Mouse (Mus musculus): Measurements from ENCODE around the gene Itk.

Gene Itk

DNA sequence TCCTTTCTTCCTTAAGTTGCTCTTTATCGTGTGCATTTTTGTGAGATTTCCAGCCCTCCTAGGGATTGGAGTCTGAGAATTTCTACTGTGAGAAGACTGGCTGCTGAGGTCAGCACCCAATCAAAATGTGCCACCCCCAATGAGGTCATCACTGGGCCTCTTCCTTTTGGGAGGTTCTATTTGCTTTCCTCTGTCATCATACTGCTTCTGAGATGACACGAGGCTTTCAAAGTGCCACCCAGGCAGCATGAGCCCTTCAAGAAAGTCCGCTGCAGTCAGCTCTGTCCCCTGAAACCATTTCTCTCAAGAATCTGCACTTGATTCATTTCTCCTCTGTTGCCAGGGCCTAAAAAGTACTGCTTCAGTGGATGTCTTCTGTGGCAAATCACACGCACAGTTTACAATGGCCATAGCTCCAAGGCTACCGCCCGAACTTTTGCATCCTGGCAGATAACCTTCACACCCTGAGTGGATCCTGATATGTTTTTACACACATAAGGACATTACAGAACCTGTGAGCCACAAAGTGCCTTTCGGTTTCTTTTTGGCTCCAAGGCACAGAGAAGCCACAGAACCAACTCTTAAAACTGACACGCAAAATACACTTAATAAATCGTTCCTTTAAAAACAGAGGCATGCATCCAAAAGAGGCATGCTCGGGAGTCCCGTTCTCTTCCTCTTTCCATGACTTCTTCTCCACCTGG, 80.9 kb downstream of the Itk start:
- DNase-seq (ENCODE audit: extremely low spot score), result no peak

DNA sequence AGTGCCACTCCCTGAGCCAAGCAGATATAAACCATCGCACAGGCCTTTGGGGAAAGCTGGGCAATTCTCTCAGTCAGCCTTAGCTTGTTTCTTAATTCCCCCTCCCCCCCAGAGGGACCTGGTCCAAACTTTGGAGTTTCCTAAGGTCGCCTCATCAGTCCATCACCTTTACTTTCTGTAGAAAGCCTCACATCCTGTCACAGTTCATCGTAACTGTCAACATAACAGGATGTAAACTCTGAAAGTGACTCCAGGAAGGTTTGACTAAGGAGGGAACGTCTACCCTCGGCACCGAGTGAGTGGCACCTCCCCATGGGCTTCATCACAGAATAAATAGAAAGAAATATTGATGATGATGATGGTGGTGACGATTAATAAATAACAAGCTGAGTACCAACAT, 81.5 kb downstream of the Itk start:
- no peak for DNase-seq (ENCODE audit: extremely low spot score)

DNA sequence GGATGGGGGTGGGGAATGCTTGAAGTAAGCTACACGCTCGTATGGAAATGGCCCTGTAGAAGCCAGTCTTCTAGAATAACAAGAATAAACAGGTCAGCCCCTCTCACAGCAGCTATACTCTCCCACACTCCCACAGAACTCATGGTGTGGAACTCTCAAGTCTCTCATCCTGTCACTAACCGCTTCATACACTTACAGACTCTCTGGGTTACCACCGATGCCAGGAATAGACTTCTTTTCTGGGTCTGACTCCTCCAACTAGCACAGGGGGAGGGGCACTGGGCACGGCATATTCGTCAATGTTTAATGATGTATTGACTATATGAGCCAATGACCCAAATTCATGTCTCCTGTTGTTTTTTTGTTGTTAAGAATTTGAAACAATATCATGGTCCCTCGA, 82.5 kb downstream of the Itk start:
- DNase-seq (ENCODE audit: extremely low spot score), result no peak

DNA sequence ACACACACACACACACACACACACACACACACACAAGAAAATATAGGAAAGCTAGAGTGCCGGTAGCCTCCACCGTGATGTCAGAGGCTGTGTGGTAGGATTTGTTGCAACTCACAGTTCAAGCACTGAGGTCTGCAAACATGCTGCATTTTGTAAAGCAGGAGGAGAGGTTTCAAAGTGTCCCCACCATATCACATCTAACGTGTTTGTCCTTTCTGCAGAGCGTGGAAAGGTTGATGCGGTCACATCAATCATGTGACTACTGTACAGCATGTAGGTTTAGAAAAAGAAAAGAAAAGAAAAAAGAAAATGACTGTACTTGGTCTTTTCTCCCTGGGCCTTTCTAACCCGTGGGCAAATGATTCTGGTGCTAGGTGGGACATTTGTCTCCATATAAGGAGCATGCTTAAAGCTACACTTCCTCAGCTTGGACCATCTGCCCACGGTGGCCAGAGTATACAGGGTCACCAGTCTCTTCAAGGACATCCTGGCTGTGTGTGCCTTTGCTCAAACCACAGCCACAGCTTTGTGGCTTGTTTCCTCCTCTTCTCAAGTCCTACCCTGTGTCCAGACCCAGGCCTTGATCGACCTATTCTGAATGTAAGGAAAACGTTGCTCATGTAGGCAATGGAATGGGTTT, 83.3 kb downstream of the Itk start:
- DNase-seq (ENCODE audit: extremely low spot score), result no peak

DNA sequence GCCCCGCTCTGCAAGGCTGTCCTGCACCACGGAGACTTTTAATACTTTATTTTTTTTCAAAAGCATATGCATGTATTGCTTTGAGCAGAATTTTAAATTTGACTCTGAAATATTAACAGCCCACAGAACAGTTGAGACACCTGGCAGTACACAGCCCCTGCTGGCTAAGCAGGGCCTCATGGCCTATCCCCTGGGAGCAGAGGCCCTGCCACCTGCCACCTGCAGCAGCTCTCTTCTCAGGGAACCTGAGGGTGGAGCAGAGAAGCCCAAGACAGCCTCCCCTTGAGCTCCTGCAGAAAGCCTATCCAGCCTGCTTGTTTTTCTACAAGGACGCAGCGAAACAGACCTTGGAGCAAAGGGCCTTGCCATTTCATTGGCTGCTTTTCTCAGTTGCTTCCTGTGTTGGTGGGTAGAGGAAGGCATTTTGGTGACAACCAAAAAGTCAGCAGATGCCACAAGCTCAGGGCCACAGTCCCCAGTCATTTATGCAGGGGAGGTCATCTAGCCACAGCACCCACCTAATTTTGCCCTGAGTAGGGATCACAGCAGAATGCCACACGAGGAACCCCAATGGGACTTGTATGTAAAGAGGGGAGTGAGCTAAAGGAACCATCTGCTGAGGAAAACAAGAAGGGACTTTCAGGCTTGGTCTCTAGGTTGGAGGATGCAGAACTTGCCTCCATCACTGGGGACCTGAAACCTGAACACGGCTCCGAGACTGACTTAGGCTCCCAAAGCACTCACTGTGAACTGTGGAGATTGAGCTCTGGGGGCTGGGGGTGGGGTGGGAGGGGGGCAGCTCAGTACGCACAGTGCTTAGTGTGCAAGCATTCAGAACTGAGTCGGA, 84.2 kb downstream of the Itk start:
- no peak for DNase-seq (ENCODE audit: extremely low spot score)

DNA sequence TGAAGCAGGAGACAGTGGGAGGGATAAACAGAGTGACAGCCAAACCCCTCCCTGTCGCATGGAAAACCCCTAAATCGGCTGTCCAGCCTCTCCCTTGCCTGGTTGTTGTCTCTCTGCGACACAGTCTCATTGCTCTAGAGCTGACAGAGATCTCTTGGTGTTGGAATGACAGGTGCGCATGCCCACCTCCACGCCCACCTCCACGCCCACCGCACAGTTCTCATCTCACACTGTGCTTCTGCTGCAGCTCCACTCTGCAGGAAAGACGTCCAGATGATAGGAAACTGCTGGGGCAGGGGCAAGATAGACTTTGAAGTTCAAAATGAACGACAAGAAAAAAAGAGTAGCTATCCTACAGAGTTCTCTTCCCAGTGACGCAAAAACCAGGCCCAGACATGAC, 85.2 kb downstream of the Itk start:
- no peak for DNase-seq (ENCODE audit: extremely low spot score)

DNA sequence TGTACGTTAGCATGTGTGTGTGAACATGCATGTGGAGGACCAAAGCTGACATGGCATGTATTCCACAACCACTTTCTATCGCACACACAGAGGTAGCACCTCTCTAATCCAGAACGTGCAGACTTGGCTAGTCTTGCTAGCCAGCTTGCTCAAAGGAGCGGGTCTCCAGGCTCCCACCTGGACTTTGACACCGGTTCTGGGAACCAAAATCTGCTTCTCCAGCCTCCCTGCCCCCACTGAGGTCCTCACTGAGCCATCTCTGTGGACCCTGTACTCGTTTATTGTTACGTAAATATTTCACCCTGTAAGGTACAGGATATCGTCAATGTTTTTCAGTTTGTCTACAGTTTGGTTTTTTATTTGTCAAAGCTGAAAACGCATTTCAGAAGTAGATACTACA, 86.8 kb downstream of the Itk start:
- no peak for DNase-seq (ENCODE audit: extremely low spot score)

DNA sequence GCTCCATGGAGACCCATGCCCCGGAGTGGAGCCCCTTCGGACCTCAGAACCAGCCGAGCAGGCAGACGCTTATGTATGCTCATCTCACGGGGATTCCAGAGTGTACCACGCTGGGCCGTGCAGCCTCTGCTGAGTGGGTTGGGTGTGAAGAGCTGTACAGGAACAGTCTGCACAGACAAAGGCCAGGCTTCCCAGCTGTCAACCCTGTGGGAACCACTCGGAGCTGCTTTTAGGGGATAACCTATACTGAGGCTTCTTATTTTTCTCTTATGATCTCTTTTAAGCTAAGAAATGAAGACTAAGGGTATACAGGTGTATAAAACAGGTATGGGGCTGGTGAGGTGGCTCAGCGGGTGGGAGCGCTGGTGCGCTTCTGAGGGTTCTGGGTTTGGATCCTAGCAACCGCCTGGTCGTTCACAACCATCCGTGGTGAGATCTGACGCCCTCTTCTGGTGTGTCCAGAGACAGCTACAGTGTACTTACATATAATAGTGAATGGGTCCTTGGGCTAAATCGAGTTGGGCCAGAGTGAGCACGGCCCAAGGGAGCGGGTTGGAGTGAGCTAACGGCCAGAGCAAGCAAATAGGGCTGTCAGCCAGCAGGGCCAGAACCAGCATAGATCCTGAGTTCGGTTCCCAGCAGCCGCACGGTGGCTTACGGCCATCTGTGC, 87.6 kb downstream of the Itk start:
- DNase-seq (ENCODE audit: extremely low spot score), result no peak

DNA sequence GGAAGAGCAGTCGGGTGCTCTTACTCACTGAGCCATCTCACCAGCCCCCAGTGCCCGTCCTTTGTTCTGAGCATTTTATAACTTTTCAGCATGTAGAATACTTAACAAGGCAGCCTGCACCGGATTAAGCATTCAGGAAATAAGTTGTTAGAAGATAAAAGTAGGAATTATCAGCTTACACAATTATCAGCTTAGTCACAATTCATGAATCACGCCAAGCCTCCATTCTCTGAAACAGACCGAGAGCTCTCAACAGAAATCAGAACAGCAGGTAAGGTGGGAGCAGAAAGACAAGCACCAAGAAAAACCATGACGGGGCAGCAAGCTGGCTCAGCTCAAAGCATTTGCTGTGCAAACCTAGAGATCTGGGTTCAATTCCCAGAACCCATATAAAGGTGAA, 89.4 kb downstream of the Itk start:
- no peak for DNase-seq (ENCODE audit: extremely low spot score)

DNA sequence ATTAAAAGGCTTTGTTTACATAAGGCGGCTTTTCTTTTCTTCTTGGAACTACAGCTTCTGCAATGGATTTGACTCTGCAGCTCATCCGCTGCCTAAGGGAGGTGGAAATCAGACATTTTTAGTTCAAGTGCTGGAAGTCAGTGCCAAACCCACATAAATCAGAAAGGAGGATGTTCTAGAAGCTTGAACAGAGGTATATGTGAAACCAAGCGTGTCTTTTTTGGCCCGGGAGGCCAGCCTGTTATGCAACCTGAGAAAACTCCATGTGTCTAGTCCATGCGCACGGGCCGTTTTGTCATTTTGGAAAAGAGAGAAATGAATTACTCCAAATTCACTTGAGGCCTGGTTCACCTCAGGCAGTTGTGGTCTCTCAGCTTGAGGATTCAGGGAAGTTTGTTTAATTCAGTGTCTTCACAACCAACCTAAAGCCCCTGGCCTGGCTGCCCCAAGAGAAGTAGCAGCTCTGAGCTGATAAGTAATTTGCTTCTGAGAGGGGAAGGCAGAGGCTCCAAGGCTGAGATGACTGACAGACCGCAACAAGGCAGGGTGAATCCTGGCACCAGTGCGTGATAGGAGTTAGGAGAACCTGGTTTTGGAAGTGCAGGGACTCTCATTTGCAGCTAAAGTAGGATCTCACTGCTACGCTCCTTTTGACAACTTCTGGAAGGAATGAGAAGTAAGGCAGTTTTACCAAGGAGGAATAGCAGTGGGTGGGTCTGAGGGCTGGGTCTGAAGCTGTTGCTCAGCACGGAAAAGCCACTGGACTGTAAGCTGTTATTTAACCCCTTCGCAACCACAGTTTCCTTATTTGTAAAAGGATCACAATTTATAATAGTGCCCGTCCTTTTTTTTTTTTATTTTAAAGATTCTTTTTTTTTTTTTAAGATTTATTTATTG, 90.2 kb downstream of the Itk start:
- no peak for DNase-seq (ENCODE audit: extremely low spot score)

DNA sequence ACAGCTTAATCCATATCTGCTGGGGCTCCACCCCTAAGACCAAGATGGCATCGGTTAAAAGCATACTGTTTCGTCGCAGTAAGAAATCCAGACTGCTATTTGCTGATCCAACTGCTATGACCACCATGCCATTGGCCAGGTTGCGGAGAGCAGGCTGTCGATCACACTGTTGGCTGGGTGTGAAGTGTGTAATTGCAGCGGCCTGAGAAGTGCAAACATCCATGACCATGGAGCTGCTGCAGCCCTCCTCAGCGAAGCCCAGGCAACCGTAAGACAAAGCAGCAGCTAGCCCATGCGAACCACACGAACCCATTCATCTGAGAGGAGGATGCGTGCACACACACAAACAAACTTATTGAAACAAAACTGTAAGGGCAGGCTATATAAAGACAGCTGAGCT, 94.9 kb downstream of the Itk start:
- no peak for DNase-seq (ENCODE audit: extremely low spot score)

DNA sequence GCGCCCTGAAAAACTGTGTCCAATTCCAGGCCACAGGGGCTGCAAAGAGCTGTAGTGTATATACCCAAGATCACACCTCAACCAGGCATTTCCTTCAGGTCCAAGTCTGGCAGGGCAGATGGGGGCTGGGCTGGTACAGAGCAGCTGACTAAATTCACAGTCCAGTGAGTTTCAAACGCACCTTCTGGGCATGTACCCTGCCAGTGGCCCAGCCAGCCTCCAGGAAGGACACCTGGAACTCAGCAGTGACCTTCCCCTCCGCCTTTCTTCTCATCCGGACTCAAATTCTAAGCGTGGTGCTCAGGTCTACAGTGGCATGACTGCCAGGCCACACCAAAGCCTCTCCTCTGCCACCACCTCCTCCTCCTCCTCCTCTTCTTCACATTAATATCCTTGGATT, 95.8 kb downstream of the Itk start:
- DNase-seq (ENCODE audit: extremely low spot score), result no peak

DNA sequence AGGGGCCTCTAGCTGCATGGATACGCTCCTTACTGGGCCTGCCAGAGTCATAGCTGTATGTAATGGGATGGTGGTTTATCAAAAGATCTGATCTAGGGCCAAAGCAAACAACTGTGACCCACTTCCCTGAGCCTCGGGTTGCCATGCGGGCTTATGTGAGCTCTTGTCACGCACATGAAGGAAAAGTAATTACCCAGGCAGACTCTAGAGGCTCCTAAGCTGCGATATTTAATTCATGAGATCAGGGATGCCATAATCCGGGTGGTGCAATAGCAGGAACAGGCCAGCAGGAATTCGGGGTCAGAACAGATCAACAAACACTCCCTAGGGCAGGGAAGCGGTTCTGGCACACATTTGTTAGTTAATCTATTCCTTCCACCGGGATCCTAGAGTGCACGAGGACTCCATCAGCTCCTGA, 98.3 kb downstream of the Itk start:
- peak; percentile 43 for DNase-seq (ENCODE audit: extremely low spot score)

DNA sequence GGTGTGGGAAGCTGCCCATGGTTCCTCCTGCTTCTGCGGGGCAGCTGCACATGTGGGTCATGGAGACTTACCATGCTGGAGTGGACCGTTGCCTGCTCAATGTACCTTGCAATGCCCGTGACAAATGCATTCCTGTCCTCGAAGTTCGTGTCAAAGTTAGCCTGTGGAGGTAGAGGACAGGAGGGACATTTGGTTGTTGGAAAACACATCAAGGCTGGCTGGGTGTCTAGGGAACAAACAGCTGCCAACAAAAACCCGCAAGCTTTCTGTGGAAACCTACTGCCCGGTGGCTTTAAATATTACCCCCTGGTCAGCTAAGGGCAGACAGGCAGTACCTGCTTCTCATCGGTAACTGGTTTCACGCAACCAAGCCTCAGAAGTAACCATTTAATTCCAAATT, 99.8 kb downstream of the Itk start:
- DNase-seq (ENCODE audit: extremely low spot score), result no peak

DNA sequence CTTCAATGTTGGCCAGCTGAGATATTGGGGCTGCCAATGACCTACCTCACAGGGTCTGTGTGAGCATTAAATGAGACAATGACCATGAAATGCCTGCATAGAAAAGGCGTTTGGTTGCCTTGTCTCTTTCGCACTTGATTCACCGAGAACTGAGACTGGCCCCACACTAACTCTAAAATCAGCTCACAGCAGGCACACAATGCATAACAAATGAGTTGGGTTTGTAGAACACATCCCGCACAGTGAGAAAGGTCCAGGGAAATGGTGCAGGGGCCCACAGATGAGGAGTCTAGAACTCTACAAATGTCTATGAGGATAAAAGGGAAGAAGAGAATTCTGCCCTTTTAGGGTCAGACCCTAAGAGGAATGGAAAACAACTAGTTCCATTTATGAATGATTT, 100.3 kb downstream of the Itk start:
- no peak for DNase-seq (ENCODE audit: extremely low spot score)

DNA sequence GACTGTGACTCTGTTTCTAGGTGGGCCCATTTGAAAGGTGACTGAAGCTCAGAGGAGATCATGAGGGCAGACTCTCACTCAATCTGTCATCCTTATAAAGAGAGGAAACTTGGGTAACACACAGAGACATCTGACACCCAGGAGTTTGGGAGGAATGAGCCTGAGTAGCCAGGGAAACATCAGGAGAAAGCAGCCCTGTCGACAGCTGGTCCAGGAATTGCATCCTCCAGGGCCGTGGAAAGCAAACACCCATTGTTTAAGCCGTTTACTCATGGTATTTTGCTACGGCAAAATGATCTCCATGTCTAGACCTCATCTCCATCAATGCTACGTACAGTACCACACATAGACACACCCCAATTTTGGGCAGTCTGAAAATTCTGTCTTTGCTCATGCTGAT, 101.2 kb downstream of the Itk start:
- DNase-seq (ENCODE audit: extremely low spot score), result no peak

DNA sequence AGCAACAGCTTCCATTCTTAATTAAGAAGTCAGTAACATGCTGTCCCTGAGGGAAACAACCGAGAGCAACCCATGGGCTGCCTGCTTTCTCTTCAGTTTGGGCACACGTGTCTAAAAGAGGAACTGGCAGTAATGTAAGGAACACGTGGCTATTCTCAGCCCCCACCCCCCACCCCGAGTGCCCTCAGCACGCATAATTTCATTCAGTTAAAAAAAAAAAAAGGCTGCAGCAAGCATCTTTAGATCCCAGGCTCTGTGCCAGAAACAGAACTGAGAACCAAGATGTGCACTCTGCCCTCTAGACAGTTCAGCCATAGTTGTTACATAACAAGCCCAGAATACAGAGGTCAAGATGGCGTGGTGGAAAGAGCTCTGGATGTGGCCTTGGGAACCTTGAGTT, 102.5 kb downstream of the Itk start:
- no peak for DNase-seq (ENCODE audit: extremely low spot score)

DNA sequence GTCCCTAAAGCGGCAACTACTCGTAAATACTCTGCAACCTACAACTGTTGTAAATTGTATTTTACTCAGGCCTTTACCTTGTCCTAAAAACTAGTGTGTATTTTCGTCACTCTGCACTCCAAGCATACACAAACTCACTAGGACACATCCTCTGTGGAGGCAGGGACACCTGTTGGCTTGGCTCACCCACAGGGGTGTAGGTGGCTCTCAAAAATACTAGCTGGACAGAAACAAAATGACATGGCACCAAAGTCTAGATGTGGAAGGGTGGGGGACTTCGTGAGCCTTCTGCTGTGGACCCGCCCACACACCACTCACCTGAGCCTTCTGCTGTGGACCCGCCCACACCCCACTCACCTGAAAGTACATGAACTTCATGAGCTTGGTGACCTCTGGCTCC, 105.5 kb downstream of the Itk start:
- no peak for DNase-seq (ENCODE audit: extremely low spot score)

DNA sequence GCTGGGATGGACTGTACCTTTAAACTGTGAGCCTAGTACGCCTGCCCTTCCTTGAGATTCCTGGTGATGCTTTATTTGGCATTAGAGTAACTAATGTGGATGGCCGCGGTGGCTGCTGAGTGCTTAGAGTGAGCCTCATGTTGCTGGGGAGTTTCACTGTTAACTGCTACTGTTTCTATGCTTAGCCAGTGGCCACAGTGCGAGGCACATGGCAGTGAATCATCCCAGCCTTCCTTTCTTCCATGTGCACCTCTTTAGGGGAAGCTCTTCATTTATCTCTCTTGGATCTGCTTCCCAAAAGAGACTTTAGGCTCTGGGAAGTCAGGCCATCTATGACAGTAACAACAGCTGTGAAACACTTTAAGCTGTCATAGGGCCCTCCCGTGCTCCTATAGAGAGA, 106.7 kb downstream of the Itk start:
- no peak for DNase-seq (ENCODE audit: extremely low spot score)

DNA sequence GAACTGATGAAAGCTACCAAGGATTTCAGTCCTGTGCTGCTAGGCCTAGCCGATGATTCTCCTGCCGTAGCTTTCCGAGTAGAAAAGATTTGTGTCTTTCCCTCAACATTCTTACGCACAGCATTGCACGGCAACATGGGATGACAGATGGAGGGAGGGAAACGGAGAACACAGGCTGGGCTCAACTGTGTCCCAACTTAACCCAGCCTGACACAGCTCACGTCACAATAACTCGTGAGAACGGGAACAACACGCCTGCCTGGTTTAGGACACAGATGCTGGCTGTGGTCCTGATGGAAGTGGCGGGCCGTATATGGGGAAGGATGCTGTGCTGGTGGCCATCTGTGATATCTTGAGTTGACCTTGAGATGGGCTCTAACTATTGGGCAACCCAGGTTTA, 110.6 kb downstream of the Itk start:
- no peak for DNase-seq (ENCODE audit: extremely low spot score)

DNA sequence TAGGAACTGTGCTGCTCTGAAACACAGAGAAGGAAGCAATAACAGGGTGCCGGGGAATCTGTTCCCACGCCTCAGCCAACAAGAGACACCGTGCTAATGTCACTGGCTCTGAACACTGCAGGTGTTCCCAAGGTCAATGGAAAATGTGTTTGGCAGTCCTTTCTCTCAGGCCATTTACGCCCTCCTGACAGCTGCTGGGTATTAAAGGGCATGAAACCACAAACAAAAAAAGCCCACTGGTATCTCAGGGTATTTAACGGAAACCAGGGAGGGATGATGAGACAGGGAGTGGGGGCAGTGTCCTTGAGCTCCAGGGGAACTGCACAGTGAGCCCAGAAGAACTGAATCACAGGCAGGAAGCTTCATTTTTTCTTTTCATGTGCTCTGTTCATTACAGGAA, 111.2 kb downstream of the Itk start:
- no peak for DNase-seq (ENCODE audit: extremely low spot score)

Data from embryo, embryonic 9.5 days (tissue).